Mouse (Mus musculus) embryonic facial prominence, embryonic 11.5 days (tissue): ENCODE results near the gene Dnajc6. TPM values are rescaled to one million over a fixed set of nuclear protein-coding genes. Genes with fewer than 3 reads are reported as not detected.
A peak's percentile ranks its signal among the peaks of the same experiment; 100 is the strongest.

ENCODE experiments used
- ATAC-seq: fragments of 200-750 bp; cut with Nextera tagmentation; replicated peaks from 2 replicates; pipeline ENCODE4 v1.8.0; 2017; ENCODE audit warnings: low read depth; ENCODE audit not compliant: insufficient number of reproducible peaks, low FRiP score, low TSS enrichment
- DNase-seq: peaks from one replicate; pipeline ENCODE4 v3.0.0-alpha.2; 2015; ENCODE audit warnings: low spot score
- H3K27ac ChIP-seq: fragments of 300-500 bp; sonication (generic); replicated peaks from 2 replicates; pipeline ENCODE4 v1.5.1; 2014; ENCODE audit warnings: mild to moderate bottlenecking, low read depth, low read length, control low read depth
- H3K27me3 ChIP-seq: fragments of 300-500 bp; sonication (generic); 2 replicates; pipeline ENCODE4 v1.6.1; 2014; ENCODE audit warnings: mild to moderate bottlenecking, low read length, moderate library complexity, mixed read lengths; ENCODE audit not compliant: control insufficient read depth, insufficient read depth
- H3K36me3 ChIP-seq: fragments of 300-500 bp; sonication (generic); replicated peaks from 2 replicates; pipeline ENCODE4 v1.6.1; 2014; ENCODE audit warnings: low read depth, mild to moderate bottlenecking, low read length, moderate library complexity, mixed read lengths; ENCODE audit not compliant: control insufficient read depth, insufficient read depth
- H3K4me1 ChIP-seq: fragments of 300-500 bp; sonication (generic); 2 replicates; pipeline ENCODE4 v1.6.1; 2014; ENCODE audit warnings: low read length, mixed read lengths; ENCODE audit not compliant: control insufficient read depth, insufficient read depth
- H3K4me2 ChIP-seq: fragments of 300-500 bp; sonication (generic); 2 replicates; pipeline ENCODE4 v1.6.1; 2014; ENCODE audit warnings: low read depth, mild to moderate bottlenecking, control low read depth, low read length, moderate library complexity
- H3K4me3 ChIP-seq: fragments of 300-500 bp; sonication (generic); 2 replicates; pipeline ENCODE4 v1.5.1; 2014; ENCODE audit warnings: low read depth, low read length, control low read depth
- H3K9ac ChIP-seq: fragments of 300-500 bp; sonication (generic); replicated peaks from 2 replicates; pipeline ENCODE4 v1.6.1; 2014; ENCODE audit warnings: mild to moderate bottlenecking, control low read depth, low read length
- H3K9me3 ChIP-seq: fragments of 300-500 bp; sonication (generic); replicated peaks from 2 replicates; pipeline ENCODE4 v1.6.1; 2016; ENCODE audit warnings: mild to moderate bottlenecking, low read length, inconsistent platforms, mixed read lengths; ENCODE audit not compliant: control insufficient read depth
- WGBS: fragments of 180-500 bp; shearing (Covaris S2); extraction: QIAGEN DNeasy Blood & Tissue Kit; methylation state at CpG from one replicate; pipeline ENCODE4 v1.1.7; 2014; 5-methylcytosine and 5-hydroxymethylcytosine counted together
- polyA plus RNA-seq: library from polyadenylated mRNA; unstranded; fragments of >200 nt; fragmentation: Nextera tagmentation; extraction: Ambion mirVana; gene quantifications from 2 replicates; pipeline ENCODE4 v1.2.1, GENCODE M21; 2014

The Dnajc6 gene
- polyA plus RNA-seq, 1 experiment from 2014 or later = 1.9 TPM

DNA sequence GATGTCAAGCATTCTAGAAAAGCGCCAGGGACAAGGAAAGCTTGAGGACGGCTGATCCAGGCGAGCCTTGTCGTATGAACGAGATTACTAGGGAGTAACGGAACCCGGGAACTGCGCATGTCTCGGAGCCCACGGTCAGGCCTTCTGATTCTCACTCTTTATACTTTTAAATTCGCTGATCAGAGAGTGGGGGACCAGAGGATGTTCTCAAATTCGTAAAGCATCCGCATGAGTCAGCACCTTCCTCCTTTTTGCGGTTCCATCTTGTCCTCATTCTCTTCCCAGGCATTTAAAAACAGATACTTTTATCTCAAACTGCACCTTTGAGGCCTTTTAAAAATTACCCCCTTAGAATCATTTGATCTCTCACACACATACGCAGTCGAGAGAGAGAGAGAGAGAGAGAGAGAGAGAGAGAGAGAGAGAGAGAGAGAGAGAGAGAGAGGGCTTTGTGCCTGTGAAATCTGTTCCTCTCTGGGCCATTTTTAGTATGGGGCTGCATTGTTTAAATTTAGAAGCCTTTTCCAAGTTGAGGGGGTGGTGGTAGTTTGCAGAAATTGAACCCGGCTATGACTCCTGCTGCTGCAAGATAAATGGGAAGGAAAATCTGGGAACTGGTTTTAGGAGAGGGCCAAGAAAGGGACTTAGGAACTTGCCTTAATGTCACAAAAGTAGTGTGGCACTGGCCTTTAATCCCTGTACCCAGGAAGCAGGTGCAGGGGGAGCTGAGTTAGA, 20.2 kb downstream of the Dnajc6 start:
- Histone ChIP-seq H3K27me3 (no peaks in the 10 kb centered on the region), H3K4me3 (no peak overlapping the region), H3K9me3 (no peaks in the 10 kb centered on the region), H3K4me1 (no peaks in the 10 kb centered on the region), H3K36me3 (no peaks in the 10 kb centered on the region), H3K27ac (no peak overlapping the region), H3K4me2 (no peak overlapping the region), H3K9ac (no peak overlapping the region)
- 80% methylated on average over 17 of the region's 17 CpGs for WGBS
- no peak for DNase-seq
- ATAC-seq = no peak

DNA sequence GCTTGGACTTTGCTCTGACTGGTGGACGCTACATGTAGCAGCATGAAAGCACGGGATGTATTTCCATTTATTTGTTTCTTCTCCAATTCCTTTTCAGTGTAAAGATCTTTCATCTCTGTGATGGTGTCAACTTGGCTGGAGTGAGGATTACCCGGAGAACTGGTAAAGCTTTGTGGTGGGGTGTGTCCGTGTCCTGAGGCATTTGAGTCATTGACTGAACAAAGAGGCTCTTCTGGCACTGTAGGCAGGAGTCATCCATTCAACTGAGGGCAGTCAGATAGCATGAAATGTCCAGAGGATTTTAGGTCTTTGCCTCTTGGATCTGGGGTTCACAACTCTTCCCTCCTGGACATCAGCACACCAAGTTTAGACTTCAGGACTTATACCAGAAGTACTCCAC, 35.5 kb downstream of the Dnajc6 start:
- WGBS = 66% methylated on average over 4 of the region's 4 CpGs
- Histone ChIP-seq H3K27ac (no peak overlapping the region), H3K4me1 (no peaks in the 10 kb centered on the region), H3K4me2 (no peak overlapping the region), H3K4me3 (no peak overlapping the region), H3K9ac (no peak overlapping the region), H3K27me3 (no peaks in the 10 kb centered on the region), H3K9me3 (no peaks in the 10 kb centered on the region), H3K36me3 (no peaks in the 10 kb centered on the region)
- ATAC-seq (no peak), DNase-seq (no peak)

- DNase-seq (no peak), ATAC-seq (no peak)
- Histone ChIP-seq H3K4me1 (no peaks in the 10 kb centered on the region), H3K27me3 (no peaks in the 10 kb centered on the region), H3K36me3 (no peaks in the 10 kb centered on the region), H3K9me3 (no peaks in the 10 kb centered on the region), H3K4me3 (no peak overlapping the region), H3K4me2 (no peak overlapping the region), H3K9ac (no peak overlapping the region), H3K27ac (no peak overlapping the region)
- 79% methylated on average over 4 of the region's 4 CpGs for WGBS
These were observed 44.1 kb downstream of the Dnajc6 start for GRCm38 (mm10) chr4:101540516-101540915.

DNA sequence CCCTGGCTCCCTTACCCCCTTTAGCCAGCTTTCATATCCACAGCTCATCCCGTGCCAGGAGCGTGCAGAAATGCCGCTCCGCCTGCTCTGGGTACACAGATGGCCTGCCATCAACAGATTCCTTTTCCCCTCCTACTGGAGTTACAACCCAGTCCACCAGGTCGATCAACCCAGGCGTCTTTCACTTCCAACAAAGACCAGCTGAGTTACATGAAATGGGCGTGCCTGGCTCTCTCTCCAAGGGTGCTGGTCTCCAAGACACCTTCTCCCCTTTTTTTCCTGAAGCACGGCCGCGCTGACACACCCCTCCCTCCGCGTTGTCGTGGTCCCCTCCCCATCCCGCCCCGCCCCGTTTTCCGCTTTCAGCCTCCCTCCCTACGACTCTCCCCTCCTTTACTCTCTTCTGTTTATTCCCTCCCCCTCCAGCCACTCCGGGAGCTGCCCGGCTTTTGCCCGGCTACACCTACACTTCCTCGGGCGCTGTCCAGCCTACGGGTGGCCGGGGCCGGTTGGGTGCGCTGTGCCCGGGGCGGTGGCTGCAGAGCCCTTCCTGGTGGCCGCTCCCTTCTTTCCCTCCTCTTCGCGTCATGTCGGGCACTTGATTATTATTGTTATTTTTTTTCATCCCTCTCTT, 53.6 kb downstream of the Dnajc6 start:
- H3K9ac ChIP-seq = no peak overlapping the region
- H3K4me2 ChIP-seq = peak overlapping the region; percentile 69
- under 1% methylated on average over 33 of the region's 33 CpGs for WGBS
- no peak overlapping the region for H3K27ac ChIP-seq
- no peaks in the 10 kb centered on the region for H3K36me3 ChIP-seq
- H3K4me1 ChIP-seq = no peaks in the 10 kb centered on the region
- H3K9me3 ChIP-seq = no peaks in the 10 kb centered on the region
- ATAC-seq (peak; percentile 82), DNase-seq (peak; percentile 50)
- peak overlapping the region; percentile 32 for H3K4me3 ChIP-seq
- H3K27me3 ChIP-seq = no peaks in the 10 kb centered on the region

GRCm38 (mm10) chr4:101550671-101551161, 54.3 kb downstream of the Dnajc6 start:
- H3K9ac ChIP-seq = no peak overlapping the region
- WGBS = under 1% methylated on average over 33 of the region's 33 CpGs
- no peaks in the 10 kb centered on the region for H3K27me3 ChIP-seq
- no peak overlapping the region for H3K27ac ChIP-seq
- H3K9me3 ChIP-seq = no peaks in the 10 kb centered on the region
- H3K4me1 ChIP-seq = no peaks in the 10 kb centered on the region
- H3K4me3 ChIP-seq = peak overlapping the region; percentile 32
- H3K4me2 ChIP-seq = peak overlapping the region; percentile 69
- peak; percentile 80 for DNase-seq
- H3K36me3 ChIP-seq = no peaks in the 10 kb centered on the region
- ATAC-seq = peak; percentile 90

- Histone ChIP-seq H3K36me3 (no peaks in the 10 kb centered on the region), H3K4me1 (no peaks in the 10 kb centered on the region), H3K27ac (no peak overlapping the region), H3K9me3 (no peaks in the 10 kb centered on the region), H3K4me2 (no peak overlapping the region), H3K4me3 (no peak overlapping the region), H3K27me3 (no peaks in the 10 kb centered on the region), H3K9ac (no peak overlapping the region)
- ATAC-seq = no peak
- WGBS = 15% methylated on average over 4 of the region's 4 CpGs
- DNase-seq = no peak
These were observed 55.0 kb downstream of the Dnajc6 start for GRCm38 (mm10) chr4:101551425-101551824.

DNA sequence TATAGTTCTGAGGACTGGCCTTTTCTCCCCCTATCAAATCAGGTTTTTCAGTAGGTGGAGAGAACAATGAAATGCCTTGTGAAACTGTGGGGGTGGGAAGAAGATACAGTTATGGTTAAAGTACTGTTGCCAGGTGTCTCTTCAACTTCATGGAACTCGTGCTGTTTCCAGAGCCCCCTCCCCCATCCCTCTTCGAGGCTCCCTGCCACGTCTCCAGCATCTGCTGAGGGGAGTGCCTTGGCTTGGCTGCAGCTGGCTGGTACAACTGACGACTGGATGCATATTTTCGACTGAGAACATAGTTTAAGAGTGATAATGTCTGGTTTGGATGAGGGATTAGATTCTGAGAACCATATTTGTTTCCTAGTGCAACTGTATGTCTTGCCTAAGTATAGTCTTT, 55.9 kb downstream of the Dnajc6 start:
- ATAC-seq = no peak
- WGBS = 22% methylated on average over 5 of the region's 5 CpGs
- Histone ChIP-seq H3K27ac (no peak overlapping the region), H3K9ac (no peak overlapping the region), H3K4me3 (no peak overlapping the region), H3K4me2 (no peak overlapping the region), H3K27me3 (no peaks in the 10 kb centered on the region), H3K4me1 (no peaks in the 10 kb centered on the region), H3K9me3 (no peaks in the 10 kb centered on the region), H3K36me3 (no peaks in the 10 kb centered on the region)
- DNase-seq = no peak

DNA sequence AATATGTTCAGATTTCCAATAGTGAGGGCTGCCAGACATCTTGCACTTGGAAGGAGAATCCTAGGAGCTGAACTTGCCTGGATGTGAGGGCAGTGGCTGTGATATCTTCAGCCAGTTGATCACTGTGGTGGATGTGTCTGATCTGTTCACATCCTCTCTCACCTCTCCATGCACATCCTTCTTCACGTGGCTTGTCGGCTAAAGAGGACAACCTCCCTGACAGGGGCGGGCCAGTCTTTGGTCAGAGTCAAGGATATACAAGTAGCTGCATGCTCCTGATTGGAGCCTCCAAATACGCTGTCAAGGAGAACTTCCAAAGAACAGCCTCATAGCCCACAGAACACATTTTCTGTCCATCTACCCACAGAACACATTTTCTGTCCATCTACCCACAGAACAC, 58.6 kb downstream of the Dnajc6 start:
- H3K4me3 ChIP-seq = no peak overlapping the region
- 84% methylated on average over 4 of the region's 4 CpGs for WGBS
- no peak overlapping the region for H3K9ac ChIP-seq
- no peak for ATAC-seq
- H3K27me3 ChIP-seq = no peaks in the 10 kb centered on the region
- H3K9me3 ChIP-seq = no peaks in the 10 kb centered on the region
- H3K27ac ChIP-seq = no peak overlapping the region
- no peaks in the 10 kb centered on the region for H3K36me3 ChIP-seq
- DNase-seq = no peak
- H3K4me2 ChIP-seq = no peak overlapping the region
- H3K4me1 ChIP-seq = no peaks in the 10 kb centered on the region
